Mouse (Mus musculus) midbrain, embryonic 12.5 days (tissue): ENCODE data around the gene Snx7. TPM values are rescaled to one million over a fixed set of nuclear protein-coding genes. Genes with fewer than 3 reads are reported as not detected.

ENCODE experiments used
- microRNA-seq: library from miRNA; unstranded; fragments of <30 nt; microRNA quantifications from one replicate; pipeline ENCODE4, GENCODE M21; 2017
- polyA plus RNA-seq: library from polyadenylated mRNA; unstranded; fragments of >200 nt; fragmentation: Nextera tagmentation; extraction: Ambion mirVana; gene quantifications from 2 replicates; pipeline ENCODE4 v1.2.1, GENCODE M21; 2016

Snx7 gene
- polyA plus RNA-seq, 1 experiment from 2014 or later: 13.1 TPM

Small RNA genes lying within 50 kb of the gene (microRNA-seq; reads per million reads assigned to microRNA genes)
- not detected for gene Gm24811
